Mouse (Mus musculus) CD4-positive, CD25-positive, alpha-beta regulatory T cell, adult 4 months (primary cell): ENCODE measurements around the gene Lzic. TPM values are rescaled to one million over a fixed set of nuclear protein-coding genes. Genes with fewer than 3 reads are reported as not detected.
A peak's percentile ranks its signal among the peaks of the same experiment; 100 is the strongest.

Experiments used
- ATAC-seq: one replicate; pipeline ENCODE4 v1.8.0; 2017
- polyA plus RNA-seq, 2 experiments: library from polyadenylated mRNA; unstranded; fragments of 100-300 nt; shearing (Covaris generic); gene quantifications; one replicate each; pipeline ENCODE4 v1.2.1; 2017

Gene Lzic
- polyA plus RNA-seq, 2 experiments from 2014 or later = 29.0 to 43.3 TPM

DNA sequence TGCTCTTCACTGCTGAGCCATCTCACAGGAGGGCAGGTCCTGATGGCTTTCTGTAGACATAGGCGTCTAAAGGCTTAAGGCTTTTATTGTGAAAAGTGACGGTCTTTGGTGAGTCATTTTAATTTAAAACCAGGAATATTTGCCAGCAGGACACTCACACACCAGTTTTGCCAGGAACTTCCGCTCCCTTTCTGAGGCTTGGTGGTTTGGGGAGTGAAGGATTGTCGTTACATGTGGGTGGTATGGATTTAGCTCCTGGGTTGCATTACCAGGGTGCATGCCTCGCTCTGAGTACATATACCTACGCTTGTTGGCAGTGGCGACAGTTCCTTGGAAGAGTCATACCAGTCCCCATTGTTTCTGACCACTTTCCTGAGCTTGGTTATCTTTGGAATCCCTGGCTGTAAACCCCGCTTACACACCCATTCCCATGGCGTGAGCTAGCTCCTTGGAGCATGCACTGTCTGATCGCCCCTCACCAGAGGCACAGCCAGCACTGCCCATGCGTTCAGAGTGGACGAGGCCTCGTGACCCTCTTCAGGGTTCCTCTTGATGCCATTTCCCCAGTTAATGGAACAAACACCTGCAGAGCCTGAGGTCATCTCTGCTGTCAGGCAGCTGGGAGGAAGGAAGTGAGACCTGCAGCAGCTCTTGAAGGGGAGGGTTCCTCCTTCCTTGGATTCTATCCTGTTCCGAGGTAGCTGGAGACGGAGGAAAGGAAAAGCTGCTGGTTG, 42.8 kb downstream of the Lzic start:
- ATAC-seq = no peak

DNA sequence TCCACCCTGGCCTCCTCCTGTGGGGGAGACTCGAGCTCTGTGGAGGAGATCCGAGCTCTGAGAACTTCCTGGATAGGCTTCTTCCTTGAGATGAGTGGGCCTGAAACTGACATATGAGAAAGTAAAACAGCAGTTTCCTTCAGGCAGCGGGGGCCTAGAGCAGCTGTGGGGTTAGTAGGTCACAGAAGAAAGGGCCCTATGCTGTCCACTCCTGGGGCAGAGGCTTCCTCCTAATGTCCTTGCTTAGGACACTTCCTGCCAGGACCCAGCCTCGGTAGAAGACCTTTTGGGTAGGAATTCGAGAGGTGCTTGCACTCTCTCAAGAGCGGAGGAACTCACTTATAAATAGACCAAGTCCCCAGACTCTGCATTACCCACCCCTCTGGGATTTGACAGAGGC, 44.7 kb downstream of the Lzic start:
- no peak for ATAC-seq

DNA sequence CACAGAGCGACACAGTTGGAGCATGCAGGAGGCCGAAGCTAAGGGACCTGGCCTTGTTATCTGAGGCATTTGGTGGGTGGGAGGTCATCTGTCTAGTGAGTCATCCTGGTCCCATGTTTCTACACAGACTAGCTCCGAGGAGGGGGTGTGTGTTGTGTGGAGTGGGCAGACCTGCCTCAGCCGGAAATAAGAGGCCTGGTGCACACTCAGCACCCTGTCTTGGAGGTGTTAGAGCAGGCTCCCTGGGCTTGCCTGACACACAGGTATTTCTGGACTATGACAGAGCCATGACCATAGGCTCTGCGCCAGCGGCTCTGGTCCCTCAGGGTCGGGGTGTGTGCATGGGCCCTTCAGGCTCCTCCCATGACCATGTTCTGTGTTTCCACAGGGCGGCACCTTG, 54.4 kb downstream of the Lzic start:
- no peak for ATAC-seq

DNA sequence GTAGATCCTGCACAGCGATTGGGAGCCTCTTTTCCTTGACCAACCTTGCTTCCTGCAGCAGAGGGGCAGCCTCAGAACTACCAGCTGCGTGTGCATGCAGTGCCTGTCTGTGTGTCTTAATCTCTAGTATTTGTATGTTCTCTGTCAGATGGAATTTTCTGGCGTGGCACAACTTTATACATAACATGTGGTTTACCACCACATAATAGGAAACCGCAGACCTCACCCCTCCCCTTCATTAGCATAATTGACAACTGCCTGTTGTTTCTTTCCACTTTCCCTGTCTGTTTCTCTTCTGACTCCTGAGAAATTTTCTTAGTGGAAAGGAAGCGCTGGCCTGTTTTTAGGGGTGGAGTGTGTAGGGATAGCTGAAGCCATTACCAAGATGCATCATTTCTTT, 56.9 kb downstream of the Lzic start:
- ATAC-seq = peak; percentile 78

DNA sequence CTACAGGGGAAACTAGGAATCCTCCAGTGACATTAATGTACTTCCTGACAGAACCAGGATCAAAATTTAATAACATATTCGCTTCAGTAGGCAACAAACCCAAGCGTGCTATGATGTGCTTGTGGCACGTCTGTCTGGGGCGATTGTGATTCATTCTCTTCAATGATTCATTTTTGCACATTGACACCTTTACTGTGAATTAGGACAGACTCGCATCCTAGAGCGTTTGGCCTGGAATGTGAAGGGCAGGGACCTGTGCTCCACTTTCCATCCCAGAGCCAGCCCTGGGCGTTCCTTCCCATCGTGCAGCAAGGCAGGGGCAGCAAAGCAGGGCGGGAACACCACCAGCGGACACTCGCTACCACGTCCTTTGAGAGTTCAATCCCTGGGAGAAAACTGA, 57.4 kb downstream of the Lzic start:
- no peak for ATAC-seq

DNA sequence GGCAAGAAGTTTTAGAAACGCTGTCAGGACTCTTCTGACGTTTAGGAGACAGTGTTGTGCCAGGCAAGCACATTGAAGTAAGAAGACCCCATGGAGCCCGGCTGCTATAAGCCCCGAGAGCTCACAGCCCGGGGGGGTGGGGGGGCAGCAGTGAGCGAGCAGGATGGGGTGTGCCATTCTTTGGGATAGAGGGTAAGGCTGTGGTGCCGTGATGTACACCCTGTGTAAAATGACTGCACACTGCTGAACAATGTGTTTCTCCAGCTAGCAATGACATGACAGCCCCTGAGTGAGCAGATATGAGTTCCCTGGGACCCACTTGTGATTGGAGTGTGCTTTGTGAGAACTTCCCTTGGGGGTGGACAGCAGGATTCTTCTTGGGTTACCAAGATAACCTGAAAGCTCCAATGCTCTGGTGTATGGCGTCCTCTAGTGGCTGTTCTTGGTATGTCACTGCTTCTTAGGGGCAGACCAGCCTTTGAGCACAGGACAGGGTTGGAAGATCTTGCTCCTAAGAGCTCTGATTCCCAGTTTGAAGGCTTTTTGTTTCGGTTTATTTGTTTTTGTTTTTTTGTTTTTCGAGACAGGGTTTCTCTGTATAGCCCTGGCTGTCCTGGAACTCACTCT, 58.0 kb downstream of the Lzic start:
- ATAC-seq = peak; percentile 76

DNA sequence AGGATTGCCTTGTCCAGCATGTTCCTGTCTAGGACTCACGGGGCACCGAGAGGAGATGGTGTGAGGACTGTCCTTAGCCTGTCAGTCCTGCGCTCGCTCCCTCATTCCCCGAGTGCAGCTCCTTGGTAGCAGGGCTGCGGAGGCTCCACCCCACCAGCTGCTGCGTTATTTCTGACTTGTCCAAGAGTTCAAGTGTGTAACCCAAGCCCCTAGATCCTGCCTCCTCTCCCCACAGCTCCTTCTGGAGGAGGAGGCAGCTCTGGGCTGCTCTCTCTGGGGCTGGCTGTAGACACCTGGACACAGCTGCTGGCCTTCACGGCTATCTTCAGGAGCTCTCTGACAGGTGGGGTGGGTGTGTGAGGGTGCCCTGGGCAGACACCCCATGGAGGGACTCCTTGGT, 59.9 kb downstream of the Lzic start:
- no peak for ATAC-seq

Other genes with a start within 250 kb of the Lzic start
- 10 to 100 TPM; 11.9 to 15.0 TPM for gene Kif1b, start 177.5 kb upstream of the Lzic start, polyA plus RNA-seq
- gene Ube4b, start 58.5 kb upstream of the Lzic start, polyA plus RNA-seq = 10 to 100 TPM; 18.9 to 19.2 TPM
- not detected for gene Rbp7, start 30.3 kb upstream of the Lzic start, polyA plus RNA-seq
- gene Tmem274, start 7.9 kb upstream of the Lzic start, polyA plus RNA-seq = under 1 TPM in 1 of 2 experiments, not detected in 1; 0.73 TPM
- 1 to 10 TPM; 7.3 to 8.2 TPM for gene Nmnat1, start within 50 bp of the Lzic start, polyA plus RNA-seq
- under 1 TPM; 0.35 to 0.39 TPM for gene Ctnnbip1, start 33.0 kb downstream of the Lzic start, polyA plus RNA-seq
- gene Clstn1, start 101.2 kb downstream of the Lzic start, polyA plus RNA-seq = 1 to 10 TPM; 4.4 to 5.4 TPM
- 100 to 1,000 TPM; 102 to 179 TPM for gene Pik3cd, start 217.3 kb downstream of the Lzic start, polyA plus RNA-seq